Mouse (Mus musculus) mouse embryonic stem cell (cell line): ENCODE measurements around the gene Spout1.

Experiments
- in situ Hi-C, 2 experiments: fragments of 300-500 bp; cut with MboI; formaldehyde crosslinking; loops; 1 replicate in 1 of 2; 3 replicates in 1 of 2; pipeline ENCODE4 v1.14.3; 2019 to 2020; ENCODE audit warnings: low sequenced_read_pairs in 2 of 2, low pct_unique_long_range_greater_than_20kb in 1 of 2, mixed read lengths in 1 of 2; ENCODE audit not compliant: unreplicated experiment in 1 of 2

Spout1 gene

DNA sequence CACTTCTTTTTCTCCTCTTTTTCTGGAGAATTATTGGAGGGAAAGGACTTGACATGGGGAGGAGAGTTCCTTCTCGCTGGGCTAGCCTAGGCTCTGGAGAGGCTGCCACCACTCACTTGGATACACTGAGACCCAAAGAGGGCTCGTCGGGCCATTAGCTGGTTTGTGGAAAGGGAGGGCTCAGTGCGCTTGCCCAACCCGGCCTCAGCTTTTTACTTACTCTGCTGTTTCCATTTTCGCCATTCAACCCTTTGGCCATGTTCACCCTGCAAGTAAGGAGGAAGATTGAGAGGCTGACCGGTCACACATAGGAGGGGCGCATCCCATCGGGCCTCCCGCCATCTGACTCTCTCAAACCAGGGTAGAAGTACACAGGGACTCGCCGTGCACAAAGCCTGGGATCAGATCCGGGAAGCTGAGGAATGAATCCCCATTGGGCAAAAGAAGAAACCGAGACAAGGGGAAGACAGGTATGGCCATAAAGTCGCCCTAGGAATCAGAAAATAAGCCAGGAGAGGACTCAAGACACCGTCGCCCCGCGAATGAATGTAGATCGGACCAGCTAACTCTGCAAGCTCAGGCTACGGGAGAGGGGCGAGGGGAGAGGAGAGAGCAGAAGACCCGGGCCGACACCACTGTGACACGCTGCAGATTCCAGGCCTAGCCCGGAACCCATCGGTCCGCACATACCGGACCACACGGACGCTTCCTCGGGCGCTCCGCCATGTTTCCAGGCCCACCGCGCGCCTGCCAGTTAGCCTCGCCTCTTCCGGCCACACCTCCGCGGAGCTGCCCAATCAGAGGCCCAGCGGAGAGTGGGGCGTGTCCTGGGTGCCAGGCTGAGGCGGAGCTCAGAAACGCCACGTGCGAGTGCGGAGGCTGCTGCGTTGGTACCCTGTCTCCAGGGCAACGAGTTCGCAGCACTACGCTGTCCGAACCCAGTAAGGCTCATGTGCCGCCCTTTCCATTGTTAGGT lies at the start of gene Spout1:
Gene Spout1 (minus strand): TSS at position 760 of the 976 bp plus-strand sequence.
- in situ Hi-C loops: no loop called here

DNA sequence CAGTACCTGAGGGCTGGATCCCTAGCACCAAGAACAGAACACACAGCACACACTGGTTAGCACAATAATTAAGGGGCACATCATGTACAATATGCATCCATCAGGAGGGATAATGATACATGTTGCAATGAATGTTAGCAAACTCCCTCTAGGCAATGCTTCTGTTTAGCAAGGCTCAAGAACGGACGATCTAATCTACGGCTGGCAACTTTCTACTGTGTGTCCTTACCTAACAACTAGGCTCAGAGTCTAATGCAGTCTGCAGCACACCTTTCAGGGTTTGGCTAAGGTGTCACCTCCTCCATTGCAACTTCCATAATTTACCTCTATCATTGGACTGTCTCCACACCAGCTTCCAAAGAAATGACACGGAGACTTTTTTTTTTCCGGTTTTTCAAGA lies 38.0 kb upstream of the Spout1 start:
- in situ Hi-C loops: no loop called here

GRCm38 (mm10) chr2:30215493-30215892 lies 37.2 kb upstream of the Spout1 start:
- in situ Hi-C loops: no loop called here

DNA sequence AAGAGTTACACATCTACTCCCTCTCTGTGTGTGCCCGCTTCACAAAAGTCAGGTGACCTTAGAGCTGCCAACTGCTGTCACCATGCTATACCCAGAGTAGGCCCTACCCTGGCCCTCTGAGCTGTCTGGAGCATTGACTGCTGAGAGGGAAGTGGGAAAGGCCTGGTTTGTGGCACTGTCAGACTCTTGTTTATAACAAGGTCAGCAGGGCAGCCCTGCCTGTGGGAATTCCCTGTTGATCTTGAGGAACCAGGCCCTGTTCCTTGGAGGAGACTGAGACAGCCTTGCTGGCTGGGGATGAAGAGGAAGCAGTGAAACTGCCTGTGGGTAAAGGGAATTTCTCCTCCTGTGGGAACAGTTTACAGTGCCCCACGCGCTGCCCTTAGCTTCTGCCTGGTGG lies 36.5 kb upstream of the Spout1 start:
- in situ Hi-C loops: no loop called here

DNA sequence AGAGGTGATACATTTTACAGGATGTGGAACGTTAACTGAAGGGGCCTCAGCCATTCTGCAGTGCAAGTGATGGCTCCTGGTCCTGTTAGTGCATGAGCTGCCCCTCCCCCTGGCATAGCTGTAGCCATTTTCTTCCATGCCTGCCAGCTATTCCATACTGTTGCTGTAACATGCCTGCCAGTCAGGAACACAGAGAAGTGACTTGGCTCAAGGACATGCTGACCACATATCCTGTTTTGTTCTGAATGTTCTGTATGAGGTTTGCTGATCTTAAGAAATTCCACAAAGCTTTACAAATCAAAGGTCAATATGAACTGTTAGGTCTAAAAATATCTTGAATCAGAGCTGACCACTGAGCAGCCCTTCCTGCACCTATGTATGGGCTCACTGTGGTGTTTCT lies 34.7 kb upstream of the Spout1 start:
- in situ Hi-C loops: no loop called here

DNA sequence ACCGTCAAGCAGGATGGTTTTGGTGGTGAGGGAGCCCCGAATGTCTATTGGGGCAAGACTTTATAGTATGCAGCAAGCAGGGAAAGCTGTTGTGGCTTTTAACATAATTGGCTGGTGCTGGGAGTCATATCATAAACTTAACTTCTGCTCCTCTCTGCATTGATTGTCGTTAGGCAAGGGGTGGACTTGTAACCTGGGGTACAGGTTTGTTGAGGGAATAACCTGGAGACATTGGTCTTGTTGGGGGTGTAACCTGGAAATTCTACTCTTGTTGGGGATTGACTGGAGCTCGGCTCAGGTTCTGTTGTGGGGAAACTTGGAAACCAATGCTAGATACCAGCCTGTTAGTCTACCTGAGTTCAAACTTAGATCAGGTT lies 33.9 kb upstream of the Spout1 start:
- in situ Hi-C loops: no loop called here

DNA sequence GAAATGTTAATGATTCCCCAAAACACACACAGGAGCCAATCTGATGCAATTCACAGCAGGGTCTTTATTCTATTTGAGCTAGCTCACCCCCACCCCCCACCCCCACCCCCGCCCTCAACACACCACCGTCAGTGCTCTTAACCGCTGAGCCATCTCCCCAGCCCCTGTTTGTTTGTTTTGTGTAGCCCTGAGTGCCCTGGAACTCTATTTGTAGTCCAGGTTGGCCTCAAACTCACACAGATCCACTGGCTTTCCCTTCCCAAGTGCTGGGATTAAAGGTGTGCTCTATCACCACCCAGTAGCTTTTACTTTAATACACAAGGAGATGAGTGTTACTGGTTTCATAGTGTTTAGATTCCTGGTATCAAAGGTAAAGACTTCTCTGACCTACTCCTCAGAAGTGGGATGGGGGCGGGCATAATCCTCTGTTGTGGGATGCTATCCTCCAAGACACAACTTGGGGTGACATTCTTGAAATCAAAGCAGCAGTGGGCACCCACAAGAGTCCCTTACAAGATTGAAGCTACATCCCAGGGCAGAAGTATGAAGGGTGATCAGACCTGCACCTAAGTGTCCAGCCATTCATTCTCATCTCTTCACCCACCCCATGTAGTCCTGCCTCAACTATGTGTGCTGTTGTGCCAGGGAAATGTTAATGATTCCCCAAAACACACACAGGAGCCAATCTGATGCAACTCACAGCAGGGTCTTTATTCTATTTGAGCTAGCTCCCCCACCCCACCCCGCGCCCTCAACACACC lies 33.3 kb upstream of the Spout1 start:
- in situ Hi-C loops: no loop called here

DNA sequence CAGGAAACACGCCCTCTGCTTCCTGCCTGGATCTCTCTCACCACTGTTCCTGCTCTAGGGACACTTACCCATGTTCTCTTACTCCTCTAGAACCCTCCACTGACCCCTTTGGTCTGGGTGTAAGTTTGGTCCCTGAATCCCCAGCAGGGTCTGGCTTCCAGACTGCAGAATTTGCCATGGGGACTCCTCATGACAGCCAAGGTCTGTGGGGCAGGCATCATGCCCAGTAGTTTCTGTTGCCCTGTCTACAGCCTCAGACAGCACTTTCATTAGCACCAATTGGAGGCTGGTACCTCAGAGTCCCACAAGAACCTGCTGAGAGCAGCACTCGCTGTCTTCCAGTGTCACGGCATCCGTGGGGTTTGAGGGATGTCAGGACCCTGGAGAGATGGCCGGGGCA lies 29.6 kb upstream of the Spout1 start:
- in situ Hi-C loops: loop anchor here in 1 of 2 experiments (5.0 kb wide), 2 partner anchors 34 to 36 kb away; partner anchors contain the start of genes Endog and Gm28035

- in situ Hi-C loops: loop anchor here in 1 of 2 experiments (5.0 kb wide), 2 partner anchors 35 kb away; partner anchors contain the start of genes Endog and Gm28035
Measured at GRCm38 (mm10) chr2:30207401-30207800, 29.1 kb upstream of the Spout1 start.

GRCm38 (mm10) chr2:30205629-30206357 lies 27.5 kb upstream of the Spout1 start, which contains the start of gene Kyat1:
TSS of gene Kyat1 (minus strand) at chr2:30205847.
- in situ Hi-C loops: loop anchor here in 1 of 2 experiments (5.0 kb wide), 2 partner anchors 33 to 37 kb away; partner anchors contain the start of genes Endog and Gm28035

- in situ Hi-C loops: loop anchor here in 1 of 2 experiments (5.0 kb wide), 2 partner anchors 33 to 37 kb away; partner anchors contain the start of genes Endog and Gm28035
Measured at GRCm38 (mm10) chr2:30205255-30205628, 27.0 kb upstream of the Spout1 start.

DNA sequence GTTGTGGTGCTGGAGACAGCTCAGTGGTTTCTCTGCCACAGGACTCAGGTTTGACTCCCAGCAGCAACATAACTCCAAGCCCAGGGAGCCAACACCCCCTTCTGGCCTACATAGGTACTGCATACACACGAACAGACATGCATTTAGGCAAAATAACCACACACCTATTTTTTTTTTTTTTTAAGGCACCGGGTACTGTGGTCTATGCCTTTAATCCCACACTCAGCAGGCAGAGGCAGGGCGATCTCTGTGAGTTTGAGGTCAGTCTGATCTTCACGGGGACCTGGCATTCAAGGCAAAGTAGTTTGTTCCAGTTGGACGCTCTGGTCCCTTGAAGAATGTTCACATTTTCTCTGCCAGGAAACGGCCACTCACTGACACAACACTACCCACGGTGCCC lies 25.2 kb upstream of the Spout1 start:
- in situ Hi-C loops: no loop called here

- in situ Hi-C loops: no loop called here
Measured at GRCm38 (mm10) chr2:30200388-30200925, 22.2 kb upstream of the Spout1 start.

GRCm38 (mm10) chr2:30199984-30200383 lies 21.7 kb upstream of the Spout1 start:
- in situ Hi-C loops: no loop called here

- in situ Hi-C loops: no loop called here
Measured at GRCm38 (mm10) chr2:30198021-30198420, 19.8 kb upstream of the Spout1 start.

DNA sequence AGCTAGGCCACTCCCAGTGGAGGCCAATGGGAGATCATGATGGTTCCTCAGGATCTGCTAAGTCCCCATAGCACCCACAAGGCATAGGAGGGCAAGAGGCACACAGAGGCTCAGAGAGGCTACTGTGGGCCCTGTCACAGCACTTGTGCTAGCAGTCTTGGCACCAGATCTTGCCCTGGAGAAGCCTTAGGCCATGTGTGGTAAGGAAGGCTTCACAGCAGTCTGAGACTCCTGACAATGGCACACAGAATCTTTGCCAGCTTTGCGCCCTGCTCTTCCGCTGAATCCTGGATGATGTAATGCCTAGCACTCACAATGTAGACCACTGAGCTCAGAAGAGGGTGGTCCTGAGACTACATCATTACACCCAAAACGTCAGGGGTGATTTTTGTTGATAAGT lies 16.4 kb upstream of the Spout1 start:
- in situ Hi-C loops: loop anchor here in 1 of 2 experiments (5.0 kb wide), 1 partner anchor 88 kb away; the partner anchor contains the start of gene Gm28038

- in situ Hi-C loops: loop anchor here in 1 of 2 experiments (5.0 kb wide), 1 partner anchor 90 kb away; the partner anchor contains the start of gene Gm28038
Measured at GRCm38 (mm10) chr2:30191790-30192580, 13.7 kb upstream of the Spout1 start.
